Mouse (Mus musculus) midbrain, embryonic 10.5 days (tissue): Measurements from ENCODE around the gene Mrm2. TPM values are rescaled to one million over a fixed set of nuclear protein-coding genes. Genes with fewer than 3 reads are reported as not detected.

Source experiments
- DNase-seq: peaks from one replicate; pipeline ENCODE4 v3.0.0-alpha.2; 2017; ENCODE audit warnings: low spot score
- H3K27ac ChIP-seq: fragments of 300-500 bp; sonication (generic); replicated peaks from 2 replicates; pipeline ENCODE4 v1.5.1; 2016; ENCODE audit warnings: mild to moderate bottlenecking
- H3K27me3 ChIP-seq: fragments of 300-500 bp; sonication (generic); 2 replicates; pipeline ENCODE4 v1.6.1; 2016; ENCODE audit warnings: low read depth, mild to moderate bottlenecking; ENCODE audit not compliant: poor library complexity, severe bottlenecking
- H3K36me3 ChIP-seq: fragments of 300-500 bp; sonication (generic); 2 replicates; pipeline ENCODE4 v1.6.1; 2016; ENCODE audit warnings: mild to moderate bottlenecking, moderate library complexity
- H3K4me1 ChIP-seq: fragments of 300-500 bp; sonication (generic); 2 replicates; pipeline ENCODE4 v1.6.1; 2016
- H3K4me3 ChIP-seq: fragments of 300-500 bp; sonication (generic); 2 replicates; pipeline ENCODE4 v1.5.1; 2016; ENCODE audit warnings: mild to moderate bottlenecking, moderate library complexity
- H3K9me3 ChIP-seq: fragments of 300-500 bp; sonication (generic); replicated peaks from 2 replicates; pipeline ENCODE4 v1.6.1; 2016; ENCODE audit warnings: mild to moderate bottlenecking
- WGBS: fragments of 180-500 bp; shearing (Covaris S2); methylation state at CpG from one replicate; pipeline ENCODE4 v1.1.7; 2016; 5-methylcytosine and 5-hydroxymethylcytosine counted together
- polyA plus RNA-seq: library from polyadenylated mRNA; unstranded; fragments of >200 nt; fragmentation: Nextera tagmentation; extraction: Ambion mirVana; gene quantifications from 2 replicates; pipeline ENCODE4 v1.2.1, GENCODE M21; 2016

Gene Mrm2
- polyA plus RNA-seq, 1 experiment from 2014 or later: 23.0 TPM

GRCm38 (mm10) chr5:140364415-140364814 is 32.7 kb upstream of the Mrm2 start:
- WGBS: 93% methylated on average over 5 of the region's 5 CpGs
- no peak overlapping the region for H3K27ac ChIP-seq
- DNase-seq: no peak
- peaks cover 36% of the 10 kb centered on the region for H3K36me3 ChIP-seq
- H3K4me3 ChIP-seq: no peak overlapping the region
- H3K4me1 ChIP-seq: 0 out of 2 replicates have a peak, but pooled peaks cover 3% of the 10 kb centered on the region
- no peaks in the 10 kb centered on the region for H3K27me3 ChIP-seq
- H3K9me3 ChIP-seq: no peaks in the 10 kb centered on the region

- 76% methylated on average over 14 of the region's 14 CpGs for WGBS
- Histone ChIP-seq H3K27me3 (no peaks in the 10 kb centered on the region), H3K9me3 (no peaks in the 10 kb centered on the region), H3K4me1 (0 out of 2 replicates have a peak, but pooled peaks cover 3% of the 10 kb centered on the region), H3K27ac (no peak overlapping the region), H3K4me3 (no peak overlapping the region), H3K36me3 (peaks cover 59% of the 10 kb centered on the region)
- no peak for DNase-seq
These were observed 28.4 kb upstream of the Mrm2 start for GRCm38 (mm10) chr5:140359930-140360674.

- Histone ChIP-seq H3K4me3 (no peak overlapping the region), H3K36me3 (peaks cover 76% of the 10 kb centered on the region), H3K9me3 (no peaks in the 10 kb centered on the region), H3K27me3 (no peaks in the 10 kb centered on the region), H3K4me1 (0 out of 2 replicates have a peak, but pooled peaks cover 3% of the 10 kb centered on the region), H3K27ac (no peak overlapping the region)
- WGBS: 91% methylated on average over 3 of the region's 3 CpGs
- DNase-seq: no peak
These were observed 25.8 kb upstream of the Mrm2 start for GRCm38 (mm10) chr5:140357466-140357865.

GRCm38 (mm10) chr5:140355934-140356333 is 24.2 kb upstream of the Mrm2 start:
- H3K9me3 ChIP-seq: no peaks in the 10 kb centered on the region
- no peak overlapping the region for H3K27ac ChIP-seq
- no peaks in the 10 kb centered on the region for H3K4me1 ChIP-seq
- peaks cover 91% of the 10 kb centered on the region for H3K36me3 ChIP-seq
- DNase-seq: no peak
- H3K27me3 ChIP-seq: no peaks in the 10 kb centered on the region
- H3K4me3 ChIP-seq: no peak overlapping the region
- 93% methylated on average over 11 of the region's 11 CpGs for WGBS

- 94% methylated on average over 6 of the region's 6 CpGs for WGBS
- Histone ChIP-seq H3K36me3 (peaks cover 82% of the 10 kb centered on the region), H3K27me3 (no peaks in the 10 kb centered on the region), H3K4me1 (no peaks in the 10 kb centered on the region), H3K9me3 (no peaks in the 10 kb centered on the region), H3K4me3 (no peak overlapping the region), H3K27ac (no peak overlapping the region)
- DNase-seq: no peak
These were observed 20.7 kb upstream of the Mrm2 start for GRCm38 (mm10) chr5:140352352-140352751.

- Histone ChIP-seq H3K27ac (no peak overlapping the region), H3K36me3 (peaks cover 80% of the 10 kb centered on the region), H3K27me3 (no peaks in the 10 kb centered on the region), H3K9me3 (no peaks in the 10 kb centered on the region), H3K4me1 (no peaks in the 10 kb centered on the region), H3K4me3 (no peak overlapping the region)
- 97% methylated on average over 8 of the region's 8 CpGs for WGBS
- DNase-seq: no peak
These were observed 19.2 kb upstream of the Mrm2 start for GRCm38 (mm10) chr5:140350731-140351497.

GRCm38 (mm10) chr5:140349882-140350281 is 18.2 kb upstream of the Mrm2 start:
- H3K9me3 ChIP-seq: no peaks in the 10 kb centered on the region
- no peak overlapping the region for H3K4me3 ChIP-seq
- H3K36me3 ChIP-seq: peaks cover 80% of the 10 kb centered on the region
- no peak for DNase-seq
- H3K27ac ChIP-seq: no peak overlapping the region
- H3K4me1 ChIP-seq: no peaks in the 10 kb centered on the region
- 91% methylated on average over 9 of the region's 9 CpGs for WGBS
- no peaks in the 10 kb centered on the region for H3K27me3 ChIP-seq

- H3K27ac ChIP-seq: no peak overlapping the region
- 87% methylated on average over 1 of the region's 1 CpGs for WGBS
- no peaks in the 10 kb centered on the region for H3K4me1 ChIP-seq
- peaks cover 72% of the 10 kb centered on the region for H3K36me3 ChIP-seq
- H3K9me3 ChIP-seq: no peaks in the 10 kb centered on the region
- no peak for DNase-seq
- H3K27me3 ChIP-seq: no peaks in the 10 kb centered on the region
- H3K4me3 ChIP-seq: no peak overlapping the region
These were observed 14.4 kb upstream of the Mrm2 start for GRCm38 (mm10) chr5:140346050-140346449.

- H3K9me3 ChIP-seq: no peaks in the 10 kb centered on the region
- peaks cover 72% of the 10 kb centered on the region for H3K36me3 ChIP-seq
- no peaks in the 10 kb centered on the region for H3K27me3 ChIP-seq
- DNase-seq: no peak
- H3K4me1 ChIP-seq: no peaks in the 10 kb centered on the region
- no peak overlapping the region for H3K27ac ChIP-seq
- no peak overlapping the region for H3K4me3 ChIP-seq
- 94% methylated on average over 4 of the region's 4 CpGs for WGBS
These were observed 13.5 kb upstream of the Mrm2 start for GRCm38 (mm10) chr5:140345244-140345643.

GRCm38 (mm10) chr5:140342880-140343279 is 11.2 kb upstream of the Mrm2 start:
- Histone ChIP-seq H3K27ac (no peak overlapping the region), H3K9me3 (peaks cover 4% of the 10 kb centered on the region; the same call in 1 of the 2 replicates), H3K4me3 (no peak overlapping the region), H3K4me1 (no peaks in the 10 kb centered on the region), H3K36me3 (peaks cover 88% of the 10 kb centered on the region), H3K27me3 (no peaks in the 10 kb centered on the region)
- DNase-seq: no peak
- 91% methylated on average over 4 of the region's 4 CpGs for WGBS

GRCm38 (mm10) chr5:140339836-140340235 is 8.1 kb upstream of the Mrm2 start:
- no peak overlapping the region for H3K4me3 ChIP-seq
- peaks cover 82% of the 10 kb centered on the region for H3K36me3 ChIP-seq
- H3K9me3 ChIP-seq: peaks cover 4% of the 10 kb centered on the region; the same call in 1 of the 2 replicates
- H3K4me1 ChIP-seq: no peaks in the 10 kb centered on the region
- no peak for DNase-seq
- no peaks in the 10 kb centered on the region for H3K27me3 ChIP-seq
- WGBS: 93% methylated on average over 3 of the region's 3 CpGs
- no peak overlapping the region for H3K27ac ChIP-seq

GRCm38 (mm10) chr5:140338779-140339178 is 7.1 kb upstream of the Mrm2 start:
- Histone ChIP-seq H3K27ac (no peak overlapping the region), H3K4me1 (no peaks in the 10 kb centered on the region), H3K36me3 (peaks cover 73% of the 10 kb centered on the region), H3K27me3 (no peaks in the 10 kb centered on the region), H3K4me3 (no peak overlapping the region), H3K9me3 (peaks cover 4% of the 10 kb centered on the region; the same call in 1 of the 2 replicates)
- no peak for DNase-seq
- 94% methylated on average over 4 of the region's 4 CpGs for WGBS

- 89% methylated on average over 1 of the region's 1 CpGs for WGBS
- peaks cover 59% of the 10 kb centered on the region for H3K36me3 ChIP-seq
- peak; percentile 41 for DNase-seq
- no peaks in the 10 kb centered on the region for H3K27me3 ChIP-seq
- peaks cover 8% of the 10 kb centered on the region for H3K4me1 ChIP-seq
- H3K27ac ChIP-seq: no peak overlapping the region
- no peak overlapping the region for H3K4me3 ChIP-seq
- peaks cover 4% of the 10 kb centered on the region; the same call in 1 of the 2 replicates for H3K9me3 ChIP-seq
These were observed 5.0 kb upstream of the Mrm2 start for GRCm38 (mm10) chr5:140336680-140337079.
